Mouse (Mus musculus): ENCODE results near the gene Myzap.

GRCm38 (mm10) chr9:71599861-71600260 lies 7.7 kb upstream of the Myzap start:
- TF ChIP-seq POLR2A (IDR thresholded peaks at IDR 0.05; ENCODE audit: insufficient read length, low read depth) (no peak), E2F4 (IDR thresholded peaks at IDR 0.05; ENCODE audit: insufficient read depth) (no peak), POLR2AphosphoS2 (IDR thresholded peaks at IDR 0.05; ENCODE audit: insufficient read length, low read depth) (no peak), TCF12 (IDR thresholded peaks at IDR 0.05; ENCODE audit: insufficient read depth, poor library complexity, severe bottlenecking) (no peak), USF1 (IDR thresholded peaks at IDR 0.05; ENCODE audit: low read depth) (no peak)

All from myocyte (in vitro differentiated cells).